Mouse (Mus musculus) gastrocnemius, postnatal 10 days (tissue): ENCODE measurements around the gene Ss18l1. TPM values are rescaled to one million over a fixed set of nuclear protein-coding genes. Genes with fewer than 3 reads are reported as not detected.
A peak's percentile ranks its signal among the peaks of the same experiment; 100 is the strongest.

Source experiments
- DNase-seq: peaks from one replicate; pipeline ENCODE4 v3.0.0; 2021; ENCODE audit warnings: mixed read lengths
- total RNA-seq, 2 experiments: library from RNA; stranded (reverse); gene quantifications; 2 replicates each; pipeline ENCODE4 v1.2.3; 2021

The Ss18l1 gene
- total RNA-seq, 2 experiments from 2014 or later = 2.8 to 3.6 TPM

DNA sequence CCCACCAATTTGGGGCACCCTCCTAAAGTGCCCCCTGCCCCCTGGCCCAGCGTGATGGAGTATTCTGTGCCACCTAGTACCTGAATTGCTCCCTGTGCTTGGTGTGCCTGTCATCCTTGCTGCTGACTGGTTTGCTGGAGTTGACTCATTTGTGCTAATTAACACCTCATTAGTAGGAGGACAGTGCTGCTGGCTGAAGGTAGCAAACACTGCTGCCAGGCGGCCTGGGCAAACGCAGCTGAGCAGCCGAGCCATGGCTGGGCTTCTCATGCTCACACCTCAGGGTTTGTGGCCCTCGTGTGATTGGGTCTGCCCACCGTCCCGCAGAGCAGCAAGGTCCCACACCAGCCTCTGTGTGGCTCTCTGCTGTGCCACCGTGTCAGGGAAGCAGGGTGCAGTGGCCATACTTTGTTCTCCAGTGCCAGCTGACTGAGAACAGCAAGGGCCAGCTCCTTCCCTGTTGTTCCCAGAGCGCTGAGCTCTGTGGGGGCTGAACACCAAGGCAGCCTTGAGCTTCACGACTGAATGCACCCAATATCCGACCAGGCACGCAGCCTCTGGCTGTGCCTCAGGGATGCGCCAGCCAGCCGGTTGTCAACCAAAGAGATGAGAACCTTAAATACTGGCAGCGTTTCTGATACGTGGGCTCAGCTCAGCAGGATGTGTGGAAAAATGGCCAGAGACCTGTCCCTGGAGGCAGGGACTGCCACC, 43.8 kb downstream of the Ss18l1 start:
- no peak for DNase-seq

DNA sequence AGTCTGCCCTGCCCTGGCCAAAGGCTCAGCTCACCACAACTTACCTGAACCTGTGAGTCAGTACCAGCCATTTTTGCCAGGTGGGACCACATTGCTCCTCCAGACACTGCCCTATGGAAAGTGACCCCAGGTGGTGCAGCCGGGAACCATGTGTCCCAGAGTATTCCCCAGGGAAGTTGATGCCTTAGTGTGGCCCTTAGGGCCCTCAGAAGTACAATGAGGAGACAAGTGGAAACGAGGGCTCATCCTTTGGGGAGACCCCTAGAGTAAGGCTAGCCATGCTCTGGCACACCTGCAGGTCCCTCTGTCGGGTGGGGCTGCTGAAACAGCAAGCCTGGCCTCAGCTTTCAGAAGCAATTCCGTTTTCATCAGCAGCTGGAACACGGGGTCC, 44.3 kb downstream of the Ss18l1 start:
- DNase-seq = no peak

DNA sequence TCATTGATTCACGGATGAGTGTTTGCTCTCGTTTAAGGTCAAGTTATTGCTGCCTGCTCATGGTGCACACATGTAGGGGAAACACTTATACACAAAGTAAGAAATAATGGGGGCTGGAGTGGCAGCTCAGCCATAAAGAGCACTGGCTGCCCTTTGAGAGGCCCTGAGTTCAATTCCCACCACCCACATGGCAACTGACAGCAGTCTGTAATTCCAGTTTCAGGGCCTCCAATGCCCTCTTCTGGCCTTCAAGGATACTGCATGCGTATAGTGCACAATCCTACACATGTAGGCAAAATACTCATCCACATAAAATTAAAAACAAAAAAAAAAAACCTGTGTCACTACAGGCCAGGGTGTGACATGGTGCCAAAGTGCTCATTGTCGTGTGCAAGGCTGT, 45.2 kb downstream of the Ss18l1 start:
- no peak for DNase-seq

DNA sequence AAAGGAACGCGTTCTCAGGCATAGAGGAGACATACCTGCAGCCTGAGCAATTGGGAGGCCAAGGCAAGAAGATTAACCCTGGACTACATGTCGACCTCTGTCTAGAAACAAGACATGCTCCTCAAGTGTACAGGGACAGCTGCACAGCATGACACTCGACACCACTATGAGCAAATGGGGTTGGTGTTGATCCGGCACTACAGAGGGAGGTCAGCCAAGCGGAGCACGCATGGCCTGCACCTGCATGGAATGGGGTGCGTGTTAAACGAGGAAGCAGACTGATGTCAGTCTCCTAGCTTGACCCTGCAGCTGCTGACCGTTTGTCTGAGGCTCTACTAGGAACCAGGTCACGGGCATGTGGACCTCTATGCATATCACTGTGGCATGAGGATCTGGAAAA, 48.0 kb downstream of the Ss18l1 start:
- DNase-seq = no peak

DNA sequence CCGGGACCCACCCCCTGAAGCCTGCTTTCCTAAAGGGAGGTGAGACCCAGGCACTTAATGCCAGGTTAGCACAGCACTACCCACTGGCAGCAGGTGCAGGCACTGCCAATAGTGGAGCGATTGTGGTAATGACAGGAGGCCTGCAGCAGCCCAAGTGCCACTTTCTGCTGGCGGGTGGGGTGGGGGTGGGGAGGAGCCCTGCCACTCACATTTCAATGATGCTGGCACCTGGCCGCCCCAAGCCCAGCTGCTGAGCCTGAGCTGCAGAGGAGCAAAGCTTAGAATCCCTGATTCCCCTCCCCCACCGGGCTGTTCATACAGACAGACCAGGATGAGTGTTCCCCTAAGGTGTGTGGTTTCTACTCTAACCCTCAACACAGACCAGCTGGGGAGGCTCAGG, 53.4 kb downstream of the Ss18l1 start:
- no peak for DNase-seq

DNA sequence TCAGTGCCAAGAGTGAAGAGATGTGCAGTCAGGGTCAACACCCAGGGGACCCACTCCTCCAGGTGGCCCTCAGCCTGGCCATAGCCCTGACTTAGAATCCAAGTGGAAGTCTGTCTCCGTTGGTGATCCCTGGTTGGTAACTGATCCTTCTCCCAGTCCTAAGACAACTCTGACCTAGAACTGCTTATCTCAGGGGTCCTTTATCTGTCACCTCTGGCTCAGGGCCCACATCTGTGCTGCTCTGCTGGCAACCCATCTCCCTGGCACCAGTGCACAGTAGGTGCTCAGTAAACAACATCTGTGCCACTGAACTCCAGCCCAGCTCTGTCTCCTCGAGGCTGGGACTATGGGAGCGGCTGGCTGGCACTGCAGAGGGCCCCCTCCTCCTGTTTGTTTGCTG, 55.3 kb downstream of the Ss18l1 start:
- no peak for DNase-seq

DNA sequence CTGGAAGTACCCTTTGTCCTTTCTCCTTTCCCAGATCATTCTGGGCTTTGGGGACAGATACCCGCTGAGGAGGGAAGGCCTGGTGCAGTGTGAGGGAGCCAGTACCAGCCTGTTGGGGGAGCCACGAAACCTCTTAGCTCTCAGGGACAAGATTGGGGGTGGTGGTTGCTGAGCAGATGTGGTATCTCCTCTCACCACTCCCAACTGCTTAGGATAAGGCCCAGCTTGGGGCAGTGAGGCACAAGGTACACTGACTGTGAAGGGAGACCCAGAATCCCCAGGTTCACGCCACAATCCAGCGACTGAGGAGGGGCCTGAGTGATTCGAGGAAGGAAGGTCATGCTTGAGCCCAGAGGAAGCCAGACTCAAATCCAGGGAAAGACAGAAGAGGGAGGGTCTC, 55.9 kb downstream of the Ss18l1 start:
- DNase-seq = no peak

DNA sequence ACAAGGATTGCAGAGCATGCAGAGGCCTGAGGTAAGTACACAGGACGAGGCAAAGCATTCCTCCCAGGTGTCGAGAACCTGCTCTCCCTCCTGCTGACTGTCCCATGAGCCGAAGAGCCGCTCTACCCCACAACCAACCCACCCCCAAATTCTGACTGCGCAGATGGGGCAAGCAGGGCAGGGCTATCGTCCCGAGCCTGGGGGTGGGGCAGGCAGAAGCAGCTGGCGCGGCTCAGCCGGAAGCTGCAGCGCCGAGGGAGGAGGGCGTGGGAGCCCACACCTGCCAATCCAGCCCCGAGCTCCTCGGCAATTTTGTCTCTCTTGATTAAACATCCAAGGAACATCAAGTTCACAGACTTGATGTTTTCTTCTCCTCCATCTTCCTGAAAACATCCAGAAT, 57.2 kb downstream of the Ss18l1 start:
- no peak for DNase-seq

DNA sequence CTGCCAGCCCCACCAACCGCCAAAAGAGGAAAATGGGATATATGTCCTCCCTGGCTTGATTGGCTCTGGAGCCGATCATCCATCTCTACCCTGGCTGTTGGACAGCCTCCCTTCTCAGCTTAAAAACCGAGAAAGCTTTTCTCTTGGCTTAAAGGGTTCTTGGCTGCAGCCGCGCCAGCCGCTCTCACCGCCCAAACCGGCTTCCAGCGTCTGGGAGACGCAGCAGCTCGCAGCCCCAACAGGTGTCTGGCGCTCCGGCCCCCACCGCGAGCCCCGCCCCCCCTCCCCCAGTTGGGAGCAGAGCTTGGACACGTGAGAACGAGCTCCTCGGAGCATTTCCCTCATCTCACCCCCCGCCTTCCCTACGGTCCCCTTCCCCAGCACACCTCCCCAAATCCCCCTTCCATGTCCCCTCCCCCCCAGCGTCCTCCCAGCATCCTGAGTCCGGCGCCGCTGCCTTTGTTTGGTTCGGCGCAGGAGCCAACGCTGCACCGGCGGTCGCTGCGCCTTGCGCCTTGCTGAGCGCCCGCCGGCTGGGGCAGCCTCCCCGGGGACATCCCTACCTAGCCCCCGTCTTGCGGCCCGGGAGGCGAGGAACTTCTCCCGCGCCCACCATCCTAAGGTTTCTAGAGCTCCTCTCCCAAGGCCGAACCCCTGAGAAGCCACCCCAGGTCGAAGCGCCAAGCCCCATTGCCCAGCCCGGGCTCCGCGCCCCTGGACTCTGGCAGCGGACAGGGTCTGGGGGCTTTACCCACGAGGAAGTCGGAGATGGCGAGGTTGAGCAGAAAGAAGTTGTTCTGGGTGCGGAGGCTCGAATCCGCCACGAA, 61.1 kb downstream of the Ss18l1 start:
- DNase-seq = no peak

DNA sequence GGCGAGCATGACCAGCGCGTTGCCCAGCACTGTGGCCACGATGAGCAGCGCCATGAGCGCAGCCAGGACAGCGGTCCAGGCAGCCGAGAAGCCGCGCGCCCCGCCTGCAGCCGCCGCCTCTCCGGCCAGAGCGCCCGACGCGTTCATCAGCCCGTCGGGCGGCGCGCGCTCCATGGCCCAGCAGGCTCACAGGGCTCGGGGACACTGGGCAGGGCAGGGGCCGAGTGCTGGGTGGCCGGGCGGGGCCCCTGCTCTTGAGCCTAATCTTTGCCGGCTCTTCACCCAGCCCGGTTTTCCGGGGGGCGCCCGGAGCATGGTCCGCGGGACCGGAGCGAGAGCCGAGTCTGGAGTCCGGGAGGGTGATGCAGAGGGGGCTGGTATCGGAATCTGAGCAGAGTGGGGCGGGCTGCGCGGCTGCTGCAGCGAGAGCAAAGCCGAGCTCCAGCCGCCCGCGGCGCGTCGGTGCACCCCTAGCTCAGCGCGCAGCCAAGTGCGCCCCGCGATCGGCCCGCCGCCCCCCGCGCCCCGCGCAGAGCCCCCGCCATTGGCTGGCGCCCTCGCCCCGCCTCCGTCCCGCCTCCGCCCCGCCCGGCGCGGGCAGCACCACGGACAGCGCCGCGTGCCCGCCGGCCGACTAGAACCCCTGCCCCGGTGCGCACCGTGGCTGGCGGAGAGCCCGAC, 61.8 kb downstream of the Ss18l1 start, which contains the start of gene Hrh3:
TSS of gene Hrh3 (minus strand) at position 511 of the 681 bp plus-strand sequence.
- DNase-seq = peak; percentile 81

DNA sequence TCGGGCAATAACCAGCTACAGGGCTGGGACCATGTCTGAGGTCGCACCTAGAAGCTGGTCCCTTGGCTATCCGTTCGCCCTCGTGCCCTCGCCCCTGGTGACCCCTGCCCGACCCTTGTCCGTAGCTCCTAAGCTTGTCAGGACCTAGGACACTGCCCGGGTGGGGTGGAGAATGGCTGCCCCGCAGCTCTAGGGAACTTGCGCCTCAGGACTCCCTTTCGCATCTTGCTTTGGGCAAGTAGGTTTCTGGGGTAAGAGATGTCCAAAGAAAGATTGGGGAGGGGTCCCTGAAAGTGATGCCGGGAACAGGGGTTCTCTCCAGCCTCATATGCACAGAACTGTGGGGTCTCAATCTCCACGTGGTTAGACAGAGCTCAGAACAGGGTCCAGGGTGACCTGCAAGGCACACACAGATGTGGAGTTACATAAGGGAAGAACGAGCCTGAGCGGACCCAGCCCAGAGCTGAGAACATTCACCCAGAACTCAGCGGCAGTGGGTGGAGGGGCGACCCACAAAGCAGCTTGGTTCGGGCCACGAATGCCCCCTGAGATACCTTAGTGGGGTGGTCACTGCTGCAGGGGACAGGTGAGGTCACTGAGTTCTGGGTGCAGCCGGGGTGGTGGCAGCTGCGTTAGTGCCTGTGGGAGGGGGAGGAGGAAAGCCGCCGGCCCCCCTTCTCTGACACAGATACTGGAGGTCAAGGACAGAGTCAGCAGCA, 62.5 kb downstream of the Ss18l1 start:
- DNase-seq = no peak

DNA sequence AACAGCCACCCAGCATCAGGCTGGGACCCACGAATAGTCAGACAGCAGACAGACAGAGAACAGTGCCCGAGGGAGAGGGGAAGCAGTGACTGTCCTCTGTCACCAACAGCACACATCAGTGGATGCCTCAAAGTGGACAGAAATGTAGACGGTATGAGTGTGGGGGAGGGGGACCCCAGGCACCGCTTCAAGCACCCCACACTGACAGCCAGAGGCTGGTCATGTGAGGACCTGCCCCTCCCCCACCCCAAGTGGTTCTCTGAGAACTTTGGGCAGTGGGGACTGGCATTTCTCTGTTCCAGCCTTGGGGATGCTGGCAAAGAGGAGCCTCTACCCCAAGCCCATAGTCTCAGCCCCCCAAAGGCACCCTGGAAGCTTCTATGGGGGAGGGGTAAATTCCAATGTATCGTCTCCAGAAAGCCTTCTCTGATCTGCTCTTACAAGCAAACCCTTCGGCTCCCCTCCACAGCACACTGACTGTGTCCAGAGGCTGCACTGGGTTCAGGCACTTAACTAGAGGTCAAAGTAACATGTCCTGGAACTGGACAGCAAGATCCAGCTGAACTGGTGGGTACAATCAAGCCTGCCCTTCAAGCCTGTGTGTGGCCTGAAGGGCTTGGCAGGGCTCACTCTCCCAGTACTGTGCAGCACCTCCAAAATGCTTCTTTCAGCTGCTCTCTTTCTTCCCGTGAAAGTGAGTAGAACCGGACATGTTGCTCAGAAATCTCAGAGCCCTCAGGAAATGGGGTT, 63.3 kb downstream of the Ss18l1 start:
- DNase-seq = no peak

DNA sequence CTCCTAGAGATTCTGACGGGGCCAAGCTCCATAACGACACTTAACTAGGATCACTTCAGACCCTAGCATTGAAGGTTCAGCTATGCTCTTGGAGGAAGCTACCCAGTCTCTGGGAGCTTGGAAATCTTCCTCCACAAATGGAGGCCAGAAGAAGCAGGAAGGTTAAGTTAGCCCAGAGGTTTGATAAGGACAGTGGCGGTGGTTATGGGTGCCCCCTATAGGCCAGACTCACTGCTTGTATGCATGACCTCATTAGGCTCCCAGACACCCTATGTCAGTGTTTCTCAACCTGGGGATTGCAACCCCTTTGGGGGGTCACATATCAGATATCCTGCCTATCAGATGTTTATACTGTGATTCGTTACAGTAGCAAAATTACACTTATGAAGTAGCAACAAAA, 64.8 kb downstream of the Ss18l1 start:
- no peak for DNase-seq

DNA sequence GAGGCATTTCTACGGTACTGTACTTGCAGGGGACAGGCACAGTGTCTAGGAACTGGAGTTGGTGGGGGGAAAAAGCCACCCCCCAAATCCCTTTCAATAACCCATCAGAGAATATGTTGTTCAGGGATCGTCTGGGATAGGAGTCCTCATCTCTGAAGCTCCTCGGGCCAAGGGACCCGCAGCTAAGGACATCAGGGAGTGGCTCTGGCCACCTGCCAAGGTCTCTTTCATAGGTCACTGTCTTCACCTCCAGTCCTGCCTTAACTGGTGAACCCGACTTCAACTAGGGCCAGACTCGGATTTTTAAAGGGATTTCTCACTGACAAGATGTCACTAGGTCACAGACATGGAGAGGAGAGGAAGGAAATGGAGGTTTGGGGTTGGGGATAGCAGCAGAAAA, 66.0 kb downstream of the Ss18l1 start:
- no peak for DNase-seq

DNA sequence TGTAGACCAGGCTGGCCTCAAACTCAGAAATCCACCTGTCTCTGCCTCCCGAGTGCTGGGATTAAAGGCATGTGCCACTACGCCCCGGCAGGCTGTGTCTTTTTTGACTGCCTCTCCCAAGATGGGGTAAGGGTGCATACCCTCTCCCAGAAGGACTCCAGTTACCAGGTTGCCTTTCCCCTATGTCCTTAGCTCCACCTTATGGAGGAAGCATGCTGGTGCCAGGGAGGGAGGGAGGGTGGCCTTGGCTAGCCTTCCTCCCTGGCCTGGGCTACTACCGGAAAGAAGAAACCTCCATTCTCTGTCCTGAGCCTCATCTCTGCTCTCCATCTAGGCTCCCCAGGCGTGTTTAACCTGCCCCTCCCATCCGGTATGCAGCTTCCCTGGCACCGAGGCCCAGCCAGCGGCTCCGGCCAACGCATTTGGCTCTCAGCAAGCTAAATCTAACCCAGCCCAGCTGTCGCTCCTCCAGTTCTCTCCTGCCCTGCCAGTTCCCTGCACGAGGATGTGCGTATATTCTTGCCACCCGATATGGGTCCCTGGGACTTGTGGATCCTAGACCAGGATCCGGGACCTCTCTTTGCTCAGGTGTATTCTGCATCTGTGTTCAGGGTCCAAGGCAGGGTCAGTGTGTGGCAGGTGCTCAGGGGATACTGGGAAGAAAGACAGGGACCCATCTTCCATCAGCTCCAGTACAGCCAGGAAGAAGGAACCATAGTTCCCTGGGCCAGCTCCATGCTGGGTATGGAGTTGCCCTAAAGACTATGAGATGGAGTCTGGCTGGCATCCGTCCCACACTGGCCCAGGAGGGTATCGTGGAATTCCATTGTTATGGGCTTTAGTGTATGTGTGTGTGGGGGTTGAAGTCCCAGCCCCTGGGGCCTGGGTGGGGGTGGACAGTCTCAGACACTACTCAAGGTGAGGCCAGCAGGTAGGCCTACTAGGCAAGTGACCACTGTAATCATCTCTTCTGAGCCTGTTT, 71.9 kb downstream of the Ss18l1 start:
- DNase-seq = peak; percentile 83

DNA sequence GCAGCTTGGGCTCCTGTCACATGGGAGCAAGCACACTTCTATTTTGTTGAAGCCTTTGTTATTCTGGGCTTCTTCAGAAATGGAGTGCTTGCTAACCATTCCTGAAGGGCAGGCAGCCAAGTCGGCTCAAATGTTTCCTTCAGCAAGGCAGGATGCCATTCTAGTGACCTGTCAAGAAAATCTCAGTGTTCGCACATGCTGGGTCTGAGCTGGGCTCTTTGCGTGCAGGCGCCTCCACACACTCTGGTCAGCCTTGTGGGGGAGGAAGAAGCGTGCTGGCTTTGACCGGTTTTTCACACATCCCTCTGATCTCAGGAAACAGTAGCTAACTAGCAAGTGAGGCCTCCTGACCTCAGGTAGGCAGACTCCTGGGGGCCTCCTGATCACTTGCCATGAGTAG, 73.0 kb downstream of the Ss18l1 start:
- peak; percentile 45 for DNase-seq

DNA sequence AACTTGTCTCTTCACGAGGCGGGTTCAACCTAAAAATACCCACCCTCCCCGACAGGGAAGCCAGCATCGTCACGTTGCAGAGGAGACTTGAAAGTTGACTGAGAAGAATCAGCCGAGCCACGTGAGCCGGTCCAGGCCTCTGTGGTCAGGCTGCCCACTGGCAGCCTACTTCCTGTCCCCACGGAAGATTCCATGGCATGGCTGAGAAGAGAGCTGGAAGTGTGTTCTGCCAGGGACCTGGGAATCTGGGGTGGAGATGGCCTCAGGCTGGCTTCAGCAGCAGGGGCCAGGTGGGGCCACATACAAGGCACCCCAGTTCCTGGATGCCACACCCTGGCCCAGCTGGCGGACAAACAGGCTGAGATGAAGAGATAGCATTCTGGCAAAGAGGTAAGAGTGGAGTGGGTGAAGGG, 73.8 kb downstream of the Ss18l1 start:
- DNase-seq = no peak

DNA sequence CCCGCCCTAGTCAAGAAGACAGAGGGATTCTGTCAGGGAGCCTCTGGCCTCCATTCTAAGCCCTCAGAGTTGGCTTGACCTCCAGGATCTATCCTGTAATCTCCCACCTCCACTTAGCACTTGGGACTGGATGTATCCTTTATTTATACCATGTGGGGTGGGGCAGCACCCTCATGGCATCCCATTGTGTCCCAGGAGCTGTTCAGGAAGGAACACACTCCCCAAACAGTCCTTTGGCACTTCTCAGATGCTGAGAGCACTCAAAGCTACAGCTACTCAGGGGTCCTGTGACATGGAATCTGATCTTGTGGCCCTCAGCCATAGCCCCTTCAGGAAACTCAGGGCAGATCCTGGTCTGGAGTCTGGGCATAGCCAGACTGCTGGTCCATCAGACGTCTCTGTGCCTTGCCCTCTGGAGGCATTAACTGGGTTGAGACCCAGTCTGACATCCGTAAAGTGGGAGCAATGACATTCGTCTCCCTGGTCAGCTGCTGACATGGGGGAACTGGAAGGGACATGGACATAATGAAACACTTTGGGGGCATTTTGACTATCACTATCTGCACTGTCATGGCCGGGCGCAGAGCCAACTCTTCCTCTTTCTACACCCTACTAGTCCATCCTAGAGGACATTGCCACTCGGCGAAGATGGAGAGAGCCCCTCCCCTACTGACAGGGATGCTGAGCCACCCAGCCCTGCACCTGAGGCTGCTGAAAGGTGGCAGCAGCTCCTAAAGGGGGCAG, 74.6 kb downstream of the Ss18l1 start:
- DNase-seq = no peak

DNA sequence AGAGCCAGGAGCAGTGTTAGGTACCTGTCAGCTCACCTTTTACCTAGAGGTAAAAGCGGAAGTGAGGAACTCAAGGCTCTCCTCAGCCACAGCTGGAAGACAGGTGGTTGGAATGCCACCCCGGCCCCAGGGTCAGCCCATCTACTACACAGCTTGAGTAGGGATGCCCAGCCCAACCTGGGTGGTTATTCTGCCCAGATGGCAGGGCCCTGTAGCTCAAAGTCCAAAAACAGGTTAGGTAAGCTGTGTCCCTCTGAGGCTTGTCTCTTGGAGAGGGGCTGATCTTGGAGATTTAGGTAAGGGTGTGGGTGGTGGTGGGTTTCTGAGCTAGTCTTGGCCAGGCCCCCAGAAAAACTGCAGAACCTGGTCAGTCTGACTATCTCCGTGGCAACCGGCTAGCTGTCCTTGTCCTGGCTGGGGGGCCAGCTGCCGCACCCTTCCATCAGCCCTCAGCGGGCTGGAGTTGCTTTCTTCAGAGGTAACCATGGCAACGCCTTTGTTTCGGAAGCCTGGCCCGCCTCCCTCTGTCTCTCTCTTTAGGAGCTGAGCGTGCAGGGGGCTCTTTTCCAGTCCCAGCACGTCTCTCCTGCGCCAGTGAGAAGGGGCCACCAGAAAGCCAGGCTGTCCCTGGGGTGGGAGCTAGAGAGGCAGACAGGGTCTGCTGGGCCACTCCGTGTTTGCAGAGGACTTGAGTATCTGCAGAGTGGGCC, 75.3 kb downstream of the Ss18l1 start:
- no peak for DNase-seq
